Mouse (Mus musculus) retina, embryonic 14.5 days (tissue): ENCODE measurements around the gene Hoxd10.

Experiments used
- DNase-seq: peaks from one replicate; pipeline ENCODE4 v3.0.0-alpha.2; 2015; ENCODE audit warnings: low spot score

Gene Hoxd10

DNA sequence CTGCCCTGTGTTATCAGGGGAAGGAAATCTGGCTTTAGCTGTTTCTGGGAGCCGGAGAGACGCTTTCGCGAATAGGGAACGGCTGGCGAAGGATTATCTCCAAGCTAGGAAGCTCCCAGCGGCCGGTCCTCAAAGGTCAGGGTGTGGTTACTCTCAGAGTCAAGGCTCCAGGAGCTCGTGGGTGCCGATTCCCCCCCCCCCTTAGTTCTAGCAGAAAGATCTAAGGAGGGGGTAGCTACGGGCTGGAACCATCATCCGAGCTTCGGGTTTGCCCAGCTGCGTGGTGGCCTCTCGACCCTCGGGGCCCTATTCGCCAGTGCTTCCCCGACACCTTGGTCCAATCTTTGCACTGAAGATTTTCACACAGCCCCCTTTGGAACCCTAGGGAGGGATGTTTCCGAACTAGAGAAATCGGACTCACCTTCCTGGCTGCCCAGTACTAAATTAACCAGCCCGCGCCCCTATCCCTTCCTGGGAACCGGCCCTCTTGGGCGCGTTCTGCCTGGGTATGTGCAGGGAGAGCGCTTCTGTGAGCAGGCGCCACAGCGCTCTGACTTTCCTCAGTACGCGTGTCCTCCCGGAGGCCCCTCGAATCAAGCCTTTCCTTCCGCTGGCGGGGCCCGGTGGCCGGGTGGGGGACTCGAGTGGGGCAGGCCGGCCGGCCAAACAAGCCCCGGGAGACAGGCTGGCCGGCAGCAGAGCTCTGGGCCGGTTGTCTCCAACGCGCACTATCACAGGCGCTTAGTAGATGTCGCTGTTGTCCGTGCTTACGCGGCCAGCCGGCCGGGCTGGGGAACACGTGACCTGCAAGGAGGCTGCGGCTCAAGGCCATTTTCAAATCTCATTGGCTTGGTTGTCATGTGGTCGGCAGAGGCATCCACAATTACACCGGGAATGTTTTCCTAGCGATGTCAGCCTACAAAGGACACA is at the start of gene Hoxd10:
Gene Hoxd10, plus strand, starts transcription at position 903 of the 930 bp plus-strand sequence.
- peak; percentile 75 for DNase-seq

DNA sequence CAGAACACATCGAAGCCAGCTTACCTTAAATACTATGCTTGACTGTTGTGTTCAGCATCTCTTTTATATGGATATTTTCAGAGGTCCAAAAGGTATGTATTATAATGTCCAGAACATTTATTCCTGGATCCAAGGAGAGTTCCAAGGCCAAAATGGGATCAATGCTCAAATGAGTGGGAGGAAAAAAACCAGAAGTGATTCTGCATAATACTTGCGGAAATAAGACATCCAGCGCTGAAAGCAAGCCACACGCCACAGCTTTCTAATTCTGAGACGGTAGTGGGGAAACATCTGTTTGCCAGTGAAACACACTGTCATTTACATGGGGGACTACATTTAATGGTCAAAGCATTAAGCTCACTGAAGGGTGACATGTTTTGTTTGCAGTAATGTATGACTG is 49.3 kb upstream of the Hoxd10 start:
- DNase-seq, result no peak

DNA sequence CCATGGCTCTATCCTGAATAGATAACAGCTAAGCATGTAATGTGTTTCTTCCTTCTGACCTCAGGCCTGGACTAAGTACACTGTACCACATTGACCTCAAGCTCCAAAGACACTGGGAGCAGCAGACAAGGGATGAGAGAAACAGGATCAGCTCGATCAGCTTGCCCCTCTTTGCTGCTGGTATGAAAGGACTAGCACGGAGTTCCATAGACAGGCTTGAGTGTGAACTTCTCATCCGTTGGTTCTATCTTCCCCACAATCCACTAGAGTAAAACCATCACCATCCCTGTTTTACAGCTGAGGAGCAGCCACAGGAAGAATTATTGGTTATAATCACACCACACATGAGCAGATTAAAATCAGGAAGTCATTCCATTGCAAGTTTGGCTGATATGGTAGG is 46.1 kb upstream of the Hoxd10 start:
- DNase-seq, result no peak

GRCm38 (mm10) chr2:74647082-74647864 is 44.5 kb upstream of the Hoxd10 start:
- no peak for DNase-seq

GRCm38 (mm10) chr2:74652996-74653340 is 38.8 kb upstream of the Hoxd10 start:
- peak; percentile 40 for DNase-seq

GRCm38 (mm10) chr2:74653781-74654535 is 37.8 kb upstream of the Hoxd10 start:
- peak; percentile 45 for DNase-seq

- DNase-seq, result peak; percentile 15
Observed at GRCm38 (mm10) chr2:74654743-74655419, 36.8 kb upstream of the Hoxd10 start.

DNA sequence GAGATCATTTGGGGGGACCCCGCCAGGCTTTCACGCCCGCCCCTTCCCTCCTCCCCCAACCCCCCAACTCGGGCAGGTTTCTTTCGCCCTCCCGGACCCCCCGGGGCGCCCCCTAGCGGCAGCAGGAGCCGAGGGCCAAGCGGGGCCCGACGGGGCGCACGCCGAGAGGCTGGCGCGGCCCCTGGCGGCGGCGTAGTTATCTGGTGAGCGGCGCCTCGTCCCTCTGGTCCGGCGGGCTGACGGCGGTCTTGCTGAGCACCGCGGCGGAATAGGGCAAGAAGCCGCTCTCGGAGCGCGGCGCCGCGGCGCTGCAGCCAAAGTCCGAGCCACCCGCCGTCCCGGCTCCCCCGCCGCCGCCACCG is 36.3 kb upstream of the Hoxd10 start:
- DNase-seq, result peak; percentile 60

DNA sequence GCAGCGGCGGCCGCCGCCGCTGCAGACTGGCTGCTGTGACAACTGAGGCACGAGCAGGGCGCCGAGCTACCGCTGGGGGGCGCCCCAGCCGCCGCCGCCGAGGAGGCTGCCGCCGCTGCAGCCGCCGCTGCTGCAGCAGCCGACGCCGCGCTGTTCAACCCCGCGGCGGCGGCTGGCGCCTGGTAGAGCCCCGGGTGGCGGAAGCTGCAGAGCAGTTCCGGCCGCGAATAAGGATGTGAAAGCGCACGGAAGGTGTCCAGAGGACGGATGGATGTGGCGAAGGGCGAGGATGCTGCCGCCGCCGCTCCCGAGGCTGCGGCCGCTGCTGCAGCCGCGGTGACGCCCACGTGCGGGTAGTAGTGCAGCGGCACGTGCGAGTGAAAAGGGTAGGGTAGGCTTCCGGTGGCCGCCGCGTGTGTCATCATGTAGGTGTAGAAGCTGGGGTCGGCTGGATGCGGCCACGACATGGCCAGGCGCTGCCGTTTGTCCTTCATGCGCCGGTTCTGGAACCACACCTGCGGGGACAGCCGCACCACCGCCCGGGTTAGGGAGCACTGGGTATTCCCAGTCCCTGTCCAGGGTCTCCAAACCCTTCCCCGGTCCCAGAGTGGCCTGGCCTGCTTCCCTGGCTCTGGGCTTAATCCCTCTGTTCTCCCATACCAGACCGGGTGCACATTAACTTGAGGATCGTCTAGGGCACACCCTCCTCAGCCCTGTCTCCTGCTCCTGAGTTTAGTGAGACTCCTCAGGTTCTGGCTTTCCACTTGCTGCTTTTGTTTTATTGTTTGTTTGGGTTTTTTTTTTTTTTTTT is 35.7 kb upstream of the Hoxd10 start:
- peak; percentile 66 for DNase-seq

- no peak for DNase-seq
Observed at GRCm38 (mm10) chr2:74656632-74657021, 35.1 kb upstream of the Hoxd10 start.

- DNase-seq, result peak; percentile 56
Observed at GRCm38 (mm10) chr2:74657251-74658023, 34.3 kb upstream of the Hoxd10 start.

DNA sequence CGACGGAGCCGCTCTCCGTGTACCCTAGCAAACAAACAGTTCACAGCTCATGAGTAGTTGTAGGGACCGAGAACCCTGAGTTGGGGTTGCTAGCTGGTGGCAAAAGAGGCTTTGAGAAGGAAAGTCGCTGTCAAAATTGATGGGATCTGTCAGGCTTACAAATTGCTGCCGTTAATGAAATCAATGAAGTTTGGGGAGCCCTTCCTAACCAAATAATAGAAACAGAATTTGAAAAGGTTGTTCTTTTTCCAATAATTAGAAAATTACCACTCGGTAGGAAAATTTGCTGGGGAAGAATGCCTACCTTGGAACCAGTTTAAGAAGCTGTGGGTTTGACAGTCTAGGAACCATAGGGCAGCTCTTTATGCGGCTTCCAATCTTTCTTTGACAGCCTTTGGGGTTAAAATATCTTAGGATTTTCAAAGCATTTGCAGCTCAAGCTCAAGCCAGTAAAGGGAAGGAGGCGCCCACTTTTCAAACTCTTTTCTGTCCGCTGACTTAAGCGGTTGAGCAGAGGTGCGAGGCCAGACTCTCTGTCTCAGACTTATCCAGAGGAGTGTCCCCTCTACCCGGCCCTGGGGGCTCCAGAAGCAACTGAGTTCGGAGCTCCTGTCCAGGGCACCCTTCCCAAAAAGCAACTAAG is 33.6 kb upstream of the Hoxd10 start:
- DNase-seq, result peak; percentile 42

DNA sequence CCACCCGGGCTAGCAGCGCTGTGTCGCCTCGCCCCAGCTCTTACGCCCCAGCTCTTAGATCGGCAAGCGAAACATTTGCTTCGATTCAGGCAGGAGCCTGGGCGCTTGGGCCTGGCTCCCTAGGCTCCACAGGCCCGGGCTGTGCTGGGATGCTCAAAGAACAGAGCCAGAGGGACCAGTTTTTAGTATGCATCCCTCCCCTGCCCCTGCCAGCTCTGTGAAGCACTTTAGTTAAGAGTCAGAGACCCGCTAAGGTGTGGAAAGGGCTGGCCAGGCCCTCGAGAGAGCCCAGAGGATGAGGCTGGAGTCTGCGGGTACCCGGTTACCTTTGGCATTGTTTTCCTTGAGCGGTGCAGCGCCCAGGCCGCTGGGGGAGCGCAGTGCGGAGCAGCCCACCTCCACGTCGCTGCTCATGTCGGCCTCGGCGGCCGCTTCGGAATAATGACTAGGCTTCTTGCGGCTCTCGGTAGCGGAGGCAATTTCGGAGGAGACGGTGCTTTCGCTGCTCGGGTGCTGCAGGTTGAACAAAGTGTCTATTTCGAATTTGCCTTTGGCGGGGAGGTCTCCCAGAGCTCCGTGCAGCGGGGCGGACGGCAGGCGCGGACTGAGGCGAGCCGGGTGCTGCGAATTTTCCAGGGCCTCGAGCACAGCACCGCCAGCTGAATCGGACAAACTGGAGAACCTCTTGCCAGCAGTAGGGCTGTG is 32.9 kb upstream of the Hoxd10 start:
- DNase-seq, result peak; percentile 45

- DNase-seq, result peak; percentile 33
Observed at GRCm38 (mm10) chr2:74659507-74660005, 32.2 kb upstream of the Hoxd10 start, which contains the start of gene Evx2. TSS of gene Evx2 (minus strand) at chr2:74659557.

DNA sequence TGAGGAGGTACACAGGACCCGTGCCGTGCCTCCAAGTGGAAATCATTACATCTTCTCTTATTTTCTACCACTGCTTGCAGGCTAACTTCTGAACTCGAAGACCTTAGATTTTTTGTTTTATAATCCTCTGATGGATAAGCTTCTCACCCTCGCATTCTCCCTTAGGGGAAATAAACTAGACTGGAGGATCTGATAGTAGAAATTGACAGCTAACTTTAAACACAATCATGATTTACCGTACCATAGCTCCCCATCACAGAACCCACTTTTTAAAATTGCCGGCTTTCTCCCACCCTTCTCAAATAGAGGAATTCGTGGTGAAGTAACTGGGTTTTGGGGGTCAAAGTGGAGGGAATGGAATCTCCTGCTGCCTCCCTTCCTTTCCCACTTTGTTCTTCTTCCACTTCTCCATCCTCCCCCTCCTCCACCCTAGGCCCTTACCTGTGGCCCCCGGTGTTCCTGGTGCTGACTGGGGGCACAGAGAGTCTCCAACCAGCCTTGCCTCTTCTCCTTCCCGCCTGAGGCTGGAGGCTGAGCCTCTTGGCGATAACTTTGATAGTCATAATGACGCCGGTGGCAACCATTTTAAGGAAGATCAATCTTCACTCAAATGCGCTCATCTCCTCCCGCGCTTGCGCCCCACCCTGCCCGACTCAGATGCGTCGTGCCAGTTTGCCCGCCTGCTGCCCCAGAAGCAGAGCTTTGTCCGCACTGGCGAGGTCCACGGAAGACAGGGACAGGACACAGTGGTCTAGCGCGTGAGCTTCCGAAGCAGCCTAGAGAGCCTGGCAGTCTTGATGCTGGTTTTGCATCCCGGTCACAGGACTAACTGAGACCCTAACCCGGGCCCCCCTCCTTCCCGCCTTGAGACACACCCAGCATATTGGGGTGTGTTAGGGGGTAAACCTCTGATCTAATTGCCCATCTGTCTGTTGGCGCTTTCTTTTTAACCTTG is 31.0 kb upstream of the Hoxd10 start:
- DNase-seq, result peak; percentile 31

- DNase-seq, result peak; percentile 87
Observed at GRCm38 (mm10) chr2:74661685-74662084, 30.0 kb upstream of the Hoxd10 start.

DNA sequence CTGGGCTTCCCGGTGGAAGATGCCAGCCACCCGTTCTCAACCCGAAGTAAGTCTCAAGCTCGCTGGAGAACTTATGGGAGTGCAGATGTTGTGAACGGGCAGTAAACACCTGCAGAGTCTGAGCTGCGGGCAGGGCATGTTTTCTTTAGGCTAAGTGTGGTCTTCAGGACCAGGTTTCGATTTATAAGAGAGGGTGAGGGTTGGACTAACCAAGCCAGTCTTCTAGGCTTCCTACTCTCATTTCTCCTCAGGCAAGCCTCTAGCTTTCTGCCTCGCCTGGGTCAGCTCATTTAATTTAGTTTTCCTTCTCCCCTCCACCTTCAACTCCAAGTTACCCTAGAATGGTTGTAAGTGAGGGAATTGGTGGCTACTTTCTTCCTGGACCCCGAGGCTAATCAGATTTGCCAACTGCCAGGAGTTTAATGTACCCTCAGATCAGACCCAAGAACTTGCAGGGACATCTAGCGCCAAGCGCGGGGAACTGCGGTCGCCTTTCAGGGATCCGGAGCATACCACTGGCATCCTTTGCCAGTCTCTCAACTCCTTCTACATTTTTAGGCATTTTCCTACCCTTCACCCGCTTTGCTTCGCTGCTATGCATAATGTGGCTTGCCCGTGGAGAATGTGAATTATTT is 28.3 kb upstream of the Hoxd10 start:
- DNase-seq, result peak; percentile 79
